Mouse (Mus musculus): ENCODE data around the gene Gga3. TPM values are rescaled to one million over a fixed set of nuclear protein-coding genes. Genes with fewer than 3 reads are reported as not detected.

The Gga3 gene
- polyA plus RNA-seq, 1 experiment: 17.7 TPM

- peak; percentile 75 for DNase-seq
These were observed 27.6 kb upstream of the Gga3 start for GRCm38 (mm10) chr11:115631505-115631890.

DNA sequence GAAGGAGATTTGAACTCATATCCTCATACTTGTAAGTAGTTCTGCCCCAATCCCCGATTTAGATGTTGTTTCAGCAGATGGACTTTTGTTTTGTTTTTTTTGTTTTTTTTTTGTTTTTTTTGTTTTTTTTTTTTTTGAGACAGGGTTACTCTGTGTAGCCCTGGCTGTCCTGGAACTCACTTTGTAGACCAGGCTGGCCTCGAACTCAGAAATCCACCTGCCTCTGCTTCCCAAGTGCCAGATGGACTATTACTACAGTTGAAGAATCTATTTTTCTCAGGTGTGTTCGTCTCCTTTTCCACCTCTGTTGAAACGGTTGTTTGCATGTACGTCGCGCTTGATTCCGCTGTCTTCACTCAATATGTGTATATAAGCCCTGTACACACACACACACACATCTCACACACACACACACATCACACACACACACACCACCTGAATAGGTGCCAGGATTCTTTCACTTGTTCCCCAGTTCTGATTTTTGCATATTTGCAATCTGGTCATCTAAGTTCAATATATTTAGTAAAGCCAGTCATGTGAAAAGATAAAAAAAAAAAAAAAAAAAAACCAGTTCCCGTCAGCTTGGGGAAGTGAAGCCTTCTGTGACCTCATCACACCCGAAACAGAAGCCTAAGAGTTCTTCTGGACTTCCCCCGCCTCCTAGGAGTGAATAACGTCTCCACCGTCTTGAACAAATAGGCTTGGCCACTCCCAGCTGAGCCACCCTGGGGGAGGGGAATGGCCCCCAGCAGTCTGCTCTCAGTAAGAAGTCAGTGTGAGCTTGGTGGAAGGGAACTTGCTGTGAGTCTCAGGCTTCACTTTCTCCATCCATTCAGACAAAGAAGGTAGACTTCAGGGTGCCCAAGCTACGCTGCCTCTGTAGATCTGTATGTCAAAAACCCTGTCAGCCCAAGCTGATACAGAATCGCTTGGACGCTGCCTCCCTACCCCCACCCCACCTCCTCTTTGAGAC lies 27.0 kb upstream of the Gga3 start:
- no peaks in the 10 kb centered on the region for H3K36me3 ChIP-seq (ENCODE audit: control insufficient read depth, insufficient read depth, low read length)
- 52% methylated on average over 16 of the region's 16 CpGs for WGBS
- DNase-seq: peak; percentile 47
- no peak overlapping the region for H3K4me3 ChIP-seq (ENCODE audit: insufficient read depth, low read depth, low read length)
- peaks cover 4% of the 10 kb centered on the region; the same call in 1 of the 2 replicates for H3K4me1 ChIP-seq (ENCODE audit: control insufficient read depth, insufficient read depth, low read length)
- H3K27ac ChIP-seq (ENCODE audit: insufficient read depth, low read depth, low read length): peak overlapping the region; percentile 17; the same call in 1 of the 2 replicates
- TF ChIP-seq CTCF (conservative IDR thresholded peaks at IDR 0.05; ENCODE audit: insufficient read depth, insufficient read length, low read depth, low read length): no peak
- no peak for TF ChIP-seq POLR2A (IDR thresholded peaks at IDR 0.05; ENCODE audit: low read depth, low read length)
- H3K27me3 ChIP-seq (replicated peaks; ENCODE audit: control insufficient read depth, insufficient read depth, low read length): no peaks in the 10 kb centered on the region

More at GRCm38 (mm10) chr11:115631505-115631890, 27.6 kb upstream of the Gga3 start:
- Histone ChIP-seq H3K27ac (ENCODE audit: insufficient read depth, low read depth, low read length) (peak overlapping the region; percentile 17; the same call in 1 of the 2 replicates), H3K4me3 (ENCODE audit: insufficient read depth, low read depth, low read length) (no peak overlapping the region), H3K4me1 (ENCODE audit: control insufficient read depth, insufficient read depth, low read length) (no peaks in the 10 kb centered on the region; the same call in 1 of the 2 replicates), H3K27me3 (replicated peaks; ENCODE audit: control insufficient read depth, insufficient read depth, low read length) (no peaks in the 10 kb centered on the region), H3K36me3 (ENCODE audit: control insufficient read depth, insufficient read depth, low read length) (no peaks in the 10 kb centered on the region)
- TF ChIP-seq CTCF (conservative IDR thresholded peaks at IDR 0.05; ENCODE audit: insufficient read depth, insufficient read length, low read depth, low read length) (peak; percentile 77), POLR2A (IDR thresholded peaks at IDR 0.05; ENCODE audit: low read depth, low read length) (no peak)
- WGBS: 25% methylated on average over 3 of the region's 3 CpGs

- no peak overlapping the region for H3K27ac ChIP-seq (ENCODE audit: insufficient read depth, low read depth, low read length)
- no peak overlapping the region for H3K4me3 ChIP-seq (ENCODE audit: insufficient read depth, low read depth, low read length)
- WGBS: 80% methylated on average over 13 of the region's 13 CpGs
- no peaks in the 10 kb centered on the region for H3K27me3 ChIP-seq (replicated peaks; ENCODE audit: control insufficient read depth, insufficient read depth, low read length)
- TF ChIP-seq CTCF (conservative IDR thresholded peaks at IDR 0.05; ENCODE audit: insufficient read depth, insufficient read length, low read depth, low read length): no peak
- no peak for TF ChIP-seq POLR2A (IDR thresholded peaks at IDR 0.05; ENCODE audit: low read depth, low read length)
- H3K36me3 ChIP-seq (ENCODE audit: control insufficient read depth, insufficient read depth, low read length): no peaks in the 10 kb centered on the region
- DNase-seq: no peak
- peaks cover 7% of the 10 kb centered on the region; the same call in 1 of the 2 replicates for H3K4me1 ChIP-seq (ENCODE audit: control insufficient read depth, insufficient read depth, low read length)
These were observed 26.1 kb upstream of the Gga3 start for GRCm38 (mm10) chr11:115629734-115630531.

- no peak overlapping the region for H3K4me3 ChIP-seq (ENCODE audit: insufficient read depth, low read depth, low read length)
- peaks cover 1% of the 10 kb centered on the region; the same call in 1 of the 2 replicates for H3K36me3 ChIP-seq (ENCODE audit: control insufficient read depth, insufficient read depth, low read length)
- H3K27me3 ChIP-seq (replicated peaks; ENCODE audit: control insufficient read depth, insufficient read depth, low read length): no peaks in the 10 kb centered on the region
- WGBS: 51% methylated on average over 13 of the region's 13 CpGs
- peaks cover 13% of the 10 kb centered on the region; the same call in 1 of the 2 replicates for H3K4me1 ChIP-seq (ENCODE audit: control insufficient read depth, insufficient read depth, low read length)
- H3K27ac ChIP-seq (ENCODE audit: insufficient read depth, low read depth, low read length): no peak overlapping the region
- TF ChIP-seq POLR2A (IDR thresholded peaks at IDR 0.05; ENCODE audit: low read depth, low read length) (no peak), CTCF (conservative IDR thresholded peaks at IDR 0.05; ENCODE audit: insufficient read depth, insufficient read length, low read depth, low read length) (no peak)
- DNase-seq: no peak
These were observed 24.7 kb upstream of the Gga3 start for GRCm38 (mm10) chr11:115628465-115629101.

GRCm38 (mm10) chr11:115627705-115628464 lies 24.0 kb upstream of the Gga3 start, which contains the start of gene Slc25a19:
Gene Slc25a19, minus strand, starts transcription at chr11:115628295.
- DNase-seq: peak; percentile 100
- peak; percentile 84 for TF ChIP-seq POLR2A (IDR thresholded peaks at IDR 0.05; ENCODE audit: low read depth, low read length)
- no peak for TF ChIP-seq CTCF (conservative IDR thresholded peaks at IDR 0.05; ENCODE audit: insufficient read depth, insufficient read length, low read depth, low read length)
- Histone ChIP-seq H3K4me1 (ENCODE audit: control insufficient read depth, insufficient read depth, low read length) (peaks cover 13% of the 10 kb centered on the region; the same call in 1 of the 2 replicates), H3K27me3 (replicated peaks; ENCODE audit: control insufficient read depth, insufficient read depth, low read length) (no peaks in the 10 kb centered on the region), H3K36me3 (ENCODE audit: control insufficient read depth, insufficient read depth, low read length) (peaks cover 1% of the 10 kb centered on the region; the same call in 1 of the 2 replicates), H3K27ac (ENCODE audit: insufficient read depth, low read depth, low read length) (peak within 1 kb of the TSS; percentile 57), H3K4me3 (ENCODE audit: insufficient read depth, low read depth, low read length) (peak within 1 kb of the TSS; percentile 77)
- under 1% methylated on average over 47 of the region's 47 CpGs for WGBS

Data from kidney, adult 2 months (tissue).